Mouse (Mus musculus) embryo, embryonic 11 days (tissue): Measurements from ENCODE around the gene Xylt2.
A peak's percentile ranks its signal among the peaks of the same experiment; 100 is the strongest.
"Not testable (repeated sequence)": the region's sequence is repeated elsewhere in the genome, so short reads cannot be mapped to it uniquely, and the experiment has no call there.

ENCODE experiments used
- DNase-seq: peaks from one replicate; pipeline ENCODE4 v3.0.0-alpha.2; 2015

The Xylt2 gene

DNA sequence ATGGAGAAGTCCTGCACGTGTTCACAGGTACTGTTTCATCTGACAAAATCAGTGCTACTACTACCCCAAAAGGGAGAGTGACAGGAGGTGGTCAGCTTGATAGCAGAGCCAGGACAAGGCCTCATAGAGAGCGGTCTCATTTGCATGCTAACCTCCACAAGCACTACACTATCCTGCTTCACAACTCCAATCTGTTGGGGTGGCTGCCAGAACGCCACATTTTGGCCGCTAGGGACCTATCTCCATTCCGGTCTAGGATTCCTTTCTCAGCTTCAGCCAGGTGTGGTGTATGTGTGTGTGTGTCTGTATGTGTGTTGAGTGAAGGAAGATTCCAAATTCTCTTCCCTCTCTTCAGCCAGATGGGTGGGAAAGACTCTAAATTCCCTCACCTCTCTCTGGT lies 1.9 kb downstream of the Xylt2 start:
- no peak for DNase-seq

- DNase-seq = no peak
These were observed 2.3 kb downstream of the Xylt2 start for GRCm38 (mm10) chr11:94674984-94675383.

- no peak for DNase-seq
These were observed 12.0 kb downstream of the Xylt2 start for GRCm38 (mm10) chr11:94665281-94665680.

DNA sequence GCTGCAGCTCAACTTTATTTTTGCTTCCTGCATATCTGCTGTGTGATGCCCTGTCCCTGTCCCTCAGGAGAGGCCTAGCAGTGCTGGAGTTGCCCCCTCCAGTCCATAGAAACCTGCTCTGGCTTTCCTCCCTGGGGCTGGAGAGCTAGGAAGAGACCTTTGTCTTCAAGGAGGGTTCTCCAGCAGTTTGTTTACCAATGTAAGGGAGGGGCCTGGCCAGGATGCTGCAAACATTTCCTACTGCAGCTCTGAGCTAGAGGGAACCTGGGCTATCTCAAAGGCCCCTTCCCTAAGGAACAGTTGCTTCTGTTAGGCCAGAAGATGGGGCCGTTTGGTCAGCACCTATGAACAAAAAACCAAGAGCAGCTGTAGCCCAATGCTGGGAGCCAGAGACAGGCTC lies 16.0 kb downstream of the Xylt2 start:
- DNase-seq = no peak

DNA sequence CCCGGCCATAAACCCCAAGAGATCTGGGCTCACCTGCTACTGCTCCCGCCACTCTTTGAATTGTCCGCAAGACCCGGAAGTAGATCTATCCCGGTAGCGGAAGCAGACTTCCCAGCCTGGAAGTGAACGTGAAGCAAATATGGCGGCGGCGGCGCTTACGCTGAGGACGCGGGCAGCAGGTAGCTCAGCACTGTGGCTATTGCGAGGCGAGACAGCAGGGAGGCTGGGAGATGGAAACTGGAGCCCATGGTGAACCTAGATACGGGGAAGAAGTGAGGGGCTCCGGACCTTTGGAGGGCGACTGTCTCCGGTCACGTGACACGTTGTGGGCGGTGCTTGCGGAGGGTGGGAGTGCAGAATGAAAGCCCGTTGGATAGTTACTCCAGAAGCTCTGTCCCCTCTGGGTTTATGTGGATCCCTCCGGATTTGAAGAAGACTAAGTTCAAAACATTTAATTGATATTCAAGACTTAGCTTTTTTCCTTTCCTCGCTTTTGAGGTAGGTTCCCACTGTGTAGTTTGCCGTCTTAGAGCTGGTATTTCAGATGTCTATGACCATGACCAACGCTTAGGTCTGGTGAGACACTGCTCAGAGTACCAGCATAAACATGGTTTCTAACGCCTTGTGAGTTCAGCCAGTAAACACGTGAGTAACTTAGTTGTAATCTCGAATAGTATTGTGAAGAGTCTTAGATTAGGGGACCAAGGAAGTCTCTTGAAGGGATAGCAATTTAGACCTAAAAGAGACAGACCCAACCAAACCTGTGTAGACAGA lies 23.5 kb downstream of the Xylt2 start, which contains the start of the genes Mrpl27 and Eme1:
Gene Mrpl27 (plus strand): TSS at position 105 of the 774 bp plus-strand sequence.
Gene Eme1 (minus strand): TSS at position 302 of the 774 bp plus-strand sequence.
- DNase-seq = peak; percentile 90

GRCm38 (mm10) chr11:94652973-94653372 lies 24.3 kb downstream of the Xylt2 start:
- no peak for DNase-seq

- not testable (repeated sequence) for DNase-seq
These were observed 26.1 kb downstream of the Xylt2 start for GRCm38 (mm10) chr11:94651241-94651640.

GRCm38 (mm10) chr11:94646457-94646856 lies 30.9 kb downstream of the Xylt2 start:
- no peak for DNase-seq

- DNase-seq = no peak
These were observed 32.7 kb downstream of the Xylt2 start for GRCm38 (mm10) chr11:94644461-94645219.

GRCm38 (mm10) chr11:94634431-94634830 lies 42.9 kb downstream of the Xylt2 start:
- no peak for DNase-seq

GRCm38 (mm10) chr11:94632988-94633387 lies 44.3 kb downstream of the Xylt2 start:
- DNase-seq = no peak

DNA sequence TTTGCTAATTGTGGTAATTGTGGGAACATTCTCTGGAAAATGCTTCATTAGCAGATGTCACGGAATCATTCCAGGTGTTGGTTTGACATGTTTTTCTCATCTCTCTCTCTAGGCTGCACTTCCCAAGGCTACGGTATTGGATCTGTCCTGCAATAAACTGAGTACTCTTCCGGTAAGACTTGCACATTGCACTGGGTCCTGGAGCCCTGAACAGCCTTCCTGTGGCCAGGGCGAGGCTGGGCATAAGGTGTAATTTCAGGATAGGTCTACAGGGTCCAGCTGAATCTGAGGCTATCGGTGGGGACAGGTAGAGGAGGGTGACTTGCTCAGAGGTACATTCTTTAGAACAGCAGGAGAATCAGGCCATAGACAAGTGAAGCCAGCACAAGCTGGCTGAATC lies 45.3 kb downstream of the Xylt2 start:
- DNase-seq = no peak

DNA sequence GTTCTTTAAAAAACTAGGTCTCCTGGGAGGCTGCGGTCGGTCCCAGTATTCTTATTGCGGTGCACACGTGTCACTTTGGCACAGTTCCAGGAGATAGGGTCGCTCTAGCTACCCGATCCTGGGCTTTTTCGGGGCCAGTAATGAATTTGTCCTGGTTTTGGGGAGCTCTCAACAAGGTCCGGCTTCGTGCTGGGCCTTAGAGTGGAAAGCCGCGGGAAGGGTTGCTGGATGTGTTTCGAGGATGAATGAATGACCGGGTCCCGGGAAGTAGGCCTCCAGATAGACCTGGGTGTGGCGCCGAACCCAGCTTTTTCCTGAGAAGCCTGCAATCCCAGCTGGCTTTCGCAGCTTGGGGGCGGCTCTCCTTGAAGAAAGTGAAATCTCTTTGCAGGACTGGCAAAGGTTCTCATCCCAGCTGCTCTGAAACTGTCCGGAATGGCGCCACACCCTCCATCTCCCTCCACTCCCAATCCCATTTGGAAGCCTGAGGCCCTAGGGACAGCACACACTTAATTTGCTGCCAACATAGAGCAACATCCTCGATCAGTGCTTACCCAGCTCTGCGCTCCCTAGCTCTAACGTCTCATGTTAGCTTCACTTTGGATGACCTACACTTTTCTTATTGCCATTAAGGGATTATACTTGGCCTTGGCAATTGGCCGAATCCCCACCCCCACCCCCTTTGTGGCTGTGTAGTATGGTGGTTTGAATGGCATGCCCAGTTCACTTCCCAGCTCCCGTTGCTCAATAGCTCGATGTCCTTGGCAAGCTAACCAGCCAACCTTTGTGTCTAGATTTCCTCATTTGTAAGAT lies 46.9 kb downstream of the Xylt2 start:
- DNase-seq = peak; percentile 38

- no peak for DNase-seq
These were observed 47.5 kb downstream of the Xylt2 start for GRCm38 (mm10) chr11:94629884-94630198.

- DNase-seq = peak; percentile 93
These were observed 48.0 kb downstream of the Xylt2 start, which contains the start of gene Lrrc59 for GRCm38 (mm10) chr11:94629199-94629883. Lrrc59 (plus strand) TSS chr11:94629767.

- no peak for DNase-seq
These were observed 55.2 kb downstream of the Xylt2 start for GRCm38 (mm10) chr11:94622162-94622561.

DNA sequence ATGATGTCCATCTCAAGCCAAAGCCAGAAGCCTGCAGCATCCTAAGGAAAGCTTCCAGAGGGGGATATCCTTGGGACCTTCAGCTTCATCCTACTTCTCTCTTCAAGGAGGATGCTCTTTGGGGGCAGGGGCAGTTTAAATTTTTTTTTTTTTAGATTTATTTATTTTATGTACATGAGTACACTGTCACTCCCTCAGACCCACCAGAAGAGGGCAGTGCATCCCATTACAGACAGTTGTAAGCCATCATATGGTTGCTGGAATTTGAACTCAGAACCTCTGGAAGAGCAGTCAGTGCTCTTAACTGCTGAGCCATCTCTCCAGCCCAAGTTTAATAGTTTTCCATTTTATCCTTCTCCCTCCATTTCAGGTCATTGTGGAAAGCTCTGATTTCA lies 55.9 kb downstream of the Xylt2 start:
- no peak for DNase-seq

- no peak for DNase-seq
These were observed 56.4 kb downstream of the Xylt2 start for GRCm38 (mm10) chr11:94620766-94621457.

DNA sequence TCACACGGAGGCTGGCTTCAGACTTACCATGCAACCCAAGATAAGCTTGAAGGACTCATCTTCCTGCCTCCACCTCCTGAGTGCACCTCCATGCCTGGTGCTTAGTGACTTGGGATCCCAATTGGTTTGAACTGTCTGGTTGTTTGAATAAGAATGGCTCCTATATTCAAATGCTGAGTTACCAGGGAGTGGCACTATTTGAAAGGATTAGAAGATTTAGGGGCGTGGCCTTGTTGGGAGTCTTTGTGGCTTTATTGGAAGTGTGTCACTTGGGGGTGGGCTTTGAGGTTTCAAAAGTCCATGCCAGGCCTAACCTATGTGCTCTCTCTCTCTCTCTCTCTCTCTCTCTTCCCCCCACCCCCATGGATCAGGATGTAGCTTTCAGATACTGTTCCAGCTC lies 59.7 kb downstream of the Xylt2 start:
- DNase-seq = no peak

DNA sequence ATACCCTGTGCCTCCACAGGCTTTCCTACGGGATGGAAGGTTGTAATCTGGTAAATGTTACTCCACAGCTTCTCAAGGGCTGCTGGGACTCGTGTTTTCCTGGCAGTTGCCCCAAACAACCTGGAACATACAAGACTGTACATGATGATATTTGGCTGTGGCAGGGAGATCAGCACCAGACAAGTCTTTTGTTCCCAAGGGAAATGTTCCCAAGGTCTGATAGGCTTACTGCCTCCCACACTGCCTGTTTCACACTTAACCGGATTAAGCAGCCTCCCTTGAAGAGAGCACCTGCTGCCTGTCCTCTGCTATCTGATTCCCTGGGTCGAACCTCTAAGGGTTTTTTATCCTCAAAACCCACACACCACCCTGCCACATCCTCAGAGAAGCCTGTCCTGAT lies 61.8 kb downstream of the Xylt2 start:
- no peak for DNase-seq

- DNase-seq = no peak
These were observed 62.7 kb downstream of the Xylt2 start for GRCm38 (mm10) chr11:94614603-94615002.
